Mouse (Mus musculus): Measurements from ENCODE around the gene Fxr2. TPM values are rescaled to one million over a fixed set of nuclear protein-coding genes. Genes with fewer than 3 reads are reported as not detected.

The Fxr2 gene
- polyA plus RNA-seq, 1 experiment: 9.7 TPM

GRCm38 (mm10) chr11:69684128-69684745 is 51.4 kb downstream of the Fxr2 start:
- TF ChIP-seq TAL1 (IDR thresholded peaks at IDR 0.05; ENCODE audit: low read length) (no peak), GATA1 (IDR thresholded peaks at IDR 0.05; ENCODE audit: low read length) (no peak)
- no peak overlapping the region for H3K4me3 ChIP-seq (replicated peaks)
- no peaks in the 10 kb centered on the region for H3K9me3 ChIP-seq (ENCODE audit: control insufficient read depth, low read length)
- peaks cover 40% of the 10 kb centered on the region for H3K4me1 ChIP-seq (ENCODE audit: control insufficient read depth)
- peaks cover 12% of the 10 kb centered on the region for H3K36me3 ChIP-seq (ENCODE audit: control insufficient read depth)
- H3K27me3 ChIP-seq (ENCODE audit: control insufficient read depth): peaks cover 7% of the 10 kb centered on the region

GRCm38 (mm10) chr11:69684936-69685335 is 52.1 kb downstream of the Fxr2 start:
- TF ChIP-seq GATA1 (IDR thresholded peaks at IDR 0.05; ENCODE audit: low read length) (no peak), TAL1 (IDR thresholded peaks at IDR 0.05; ENCODE audit: low read length) (no peak)
- Histone ChIP-seq H3K9me3 (ENCODE audit: control insufficient read depth, low read length) (no peaks in the 10 kb centered on the region), H3K36me3 (ENCODE audit: control insufficient read depth) (peaks cover 6% of the 10 kb centered on the region), H3K4me3 (replicated peaks) (no peak overlapping the region), H3K27me3 (ENCODE audit: control insufficient read depth) (peaks cover 7% of the 10 kb centered on the region), H3K4me1 (ENCODE audit: control insufficient read depth) (peaks cover 38% of the 10 kb centered on the region)

DNA sequence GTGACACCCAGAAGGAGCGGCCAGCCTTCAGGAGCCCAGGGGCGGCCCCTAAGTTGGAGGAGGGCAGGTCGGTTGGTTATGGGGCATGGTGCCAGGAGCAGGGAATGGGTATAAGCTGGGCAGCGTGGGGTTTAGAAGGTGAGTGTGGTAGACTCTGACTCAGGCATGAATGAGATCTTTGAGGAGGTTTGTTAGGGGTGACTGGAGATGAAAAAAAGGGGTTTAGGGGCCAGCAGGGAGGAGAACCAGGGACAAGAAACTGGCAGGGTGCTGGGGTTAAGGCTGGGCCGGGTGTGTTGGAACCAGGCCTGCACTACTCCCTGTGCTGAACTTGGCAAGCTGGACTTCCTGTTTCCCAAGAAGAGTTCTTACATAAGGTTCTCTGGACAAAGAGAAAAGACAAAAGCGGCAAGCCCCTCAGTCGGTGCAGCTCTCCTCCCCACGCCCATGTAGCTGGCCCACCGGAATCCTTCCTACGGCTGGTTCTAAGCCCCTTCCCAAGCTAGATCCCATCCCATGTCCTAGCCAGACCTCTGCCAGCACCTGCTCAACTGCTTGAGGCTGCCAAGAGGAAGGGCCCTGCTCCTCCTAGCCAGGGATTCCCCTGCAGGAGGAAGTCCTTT is 52.8 kb downstream of the Fxr2 start, which contains the start of gene Tnfsf13:
Tnfsf13 (minus strand) TSS at position 259 of the 623 bp plus-strand sequence.
- TF ChIP-seq GATA1 (IDR thresholded peaks at IDR 0.05; ENCODE audit: low read length) (no peak), TAL1 (IDR thresholded peaks at IDR 0.05; ENCODE audit: low read length) (no peak)
- peaks cover 7% of the 10 kb centered on the region for H3K27me3 ChIP-seq (ENCODE audit: control insufficient read depth)
- no peaks in the 10 kb centered on the region; the same call in 1 of the 2 replicates for H3K36me3 ChIP-seq (ENCODE audit: control insufficient read depth)
- peaks cover 34% of the 10 kb centered on the region for H3K4me1 ChIP-seq (ENCODE audit: control insufficient read depth)
- no peaks in the 10 kb centered on the region for H3K9me3 ChIP-seq (ENCODE audit: control insufficient read depth, low read length)
- H3K4me3 ChIP-seq (replicated peaks): no peak within 1 kb of the TSS

DNA sequence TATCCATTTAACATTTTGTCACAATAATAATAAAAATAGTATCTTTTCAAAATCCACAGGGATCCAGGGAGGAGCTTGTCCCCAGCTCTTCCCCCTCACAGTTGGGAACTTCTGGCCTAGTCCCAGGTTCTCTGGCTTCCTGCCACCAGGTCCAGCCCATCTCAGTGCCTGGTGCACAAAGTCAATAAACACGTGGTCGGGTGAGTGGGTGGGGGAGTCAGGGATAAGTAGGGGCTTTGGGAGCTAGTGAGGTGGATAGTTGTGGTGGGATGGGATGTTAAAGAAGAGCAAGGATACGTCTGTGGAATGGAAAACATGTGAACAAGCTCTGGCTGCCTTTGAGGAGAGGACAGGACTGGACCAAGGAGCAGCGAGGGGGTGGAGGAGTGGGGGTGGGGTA is 53.6 kb downstream of the Fxr2 start:
- peaks cover 27% of the 10 kb centered on the region for H3K4me1 ChIP-seq (ENCODE audit: control insufficient read depth)
- H3K27me3 ChIP-seq (ENCODE audit: control insufficient read depth): peaks cover 7% of the 10 kb centered on the region
- TF ChIP-seq GATA1 (IDR thresholded peaks at IDR 0.05; ENCODE audit: low read length): no peak
- H3K4me3 ChIP-seq (replicated peaks): no peak overlapping the region
- H3K9me3 ChIP-seq (ENCODE audit: control insufficient read depth, low read length): no peaks in the 10 kb centered on the region
- H3K36me3 ChIP-seq (ENCODE audit: control insufficient read depth): no peaks in the 10 kb centered on the region; the same call in 1 of the 2 replicates

- peaks cover 7% of the 10 kb centered on the region for H3K27me3 ChIP-seq (ENCODE audit: control insufficient read depth)
- no peak for TF ChIP-seq GATA1 (IDR thresholded peaks at IDR 0.05; ENCODE audit: low read length)
- no peak for TF ChIP-seq TAL1 (IDR thresholded peaks at IDR 0.05; ENCODE audit: low read length)
- peaks cover 23% of the 10 kb centered on the region for H3K4me1 ChIP-seq (ENCODE audit: control insufficient read depth)
- H3K4me3 ChIP-seq (replicated peaks): no peak overlapping the region
- no peaks in the 10 kb centered on the region; the same call in 1 of the 2 replicates for H3K36me3 ChIP-seq (ENCODE audit: control insufficient read depth)
- no peaks in the 10 kb centered on the region for H3K9me3 ChIP-seq (ENCODE audit: control insufficient read depth, low read length)
Measured at GRCm38 (mm10) chr11:69687061-69687460, 54.3 kb downstream of the Fxr2 start.

GRCm38 (mm10) chr11:69689891-69690290 is 57.1 kb downstream of the Fxr2 start:
- Histone ChIP-seq H3K36me3 (ENCODE audit: control insufficient read depth) (no peaks in the 10 kb centered on the region; the same call in 1 of the 2 replicates), H3K9me3 (ENCODE audit: control insufficient read depth, low read length) (no peaks in the 10 kb centered on the region), H3K27me3 (ENCODE audit: control insufficient read depth) (peaks cover 10% of the 10 kb centered on the region), H3K4me1 (ENCODE audit: control insufficient read depth) (peaks cover 19% of the 10 kb centered on the region), H3K4me3 (replicated peaks) (no peak overlapping the region)
- TF ChIP-seq GATA1 (IDR thresholded peaks at IDR 0.05; ENCODE audit: low read length) (no peak), TAL1 (IDR thresholded peaks at IDR 0.05; ENCODE audit: low read length) (no peak)

DNA sequence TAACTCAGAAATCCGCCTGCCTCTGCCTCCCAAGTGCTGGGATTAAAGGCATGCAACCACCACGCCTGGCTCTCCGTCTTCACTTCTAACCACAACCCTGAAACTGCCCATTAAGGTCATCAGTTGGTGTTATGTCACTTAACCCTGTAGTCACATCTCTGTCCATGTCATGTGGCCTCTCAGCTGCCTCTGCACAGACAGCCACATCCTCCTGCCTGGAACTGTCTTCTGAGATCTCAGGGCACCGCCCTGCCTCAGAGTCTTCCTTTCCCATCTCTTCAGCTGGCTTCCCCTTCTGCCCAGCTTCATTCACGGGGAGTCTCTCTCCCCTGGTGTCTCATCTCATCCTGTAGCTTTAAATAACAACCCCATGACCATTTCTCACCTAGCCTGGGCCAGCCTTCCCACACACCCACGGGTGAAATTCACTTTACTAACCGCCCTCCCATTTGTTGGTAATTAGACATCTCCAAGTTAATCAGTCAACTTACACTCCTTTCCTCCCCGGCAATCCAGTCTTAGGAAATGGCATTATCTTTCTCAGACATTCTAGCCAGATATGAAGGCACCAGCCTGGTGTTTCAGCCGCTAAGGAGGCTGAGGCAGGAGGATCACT is 59.5 kb downstream of the Fxr2 start:
- no peak for TF ChIP-seq TAL1 (IDR thresholded peaks at IDR 0.05; ENCODE audit: low read length)
- no peak for TF ChIP-seq GATA1 (IDR thresholded peaks at IDR 0.05; ENCODE audit: low read length)
- Histone ChIP-seq H3K4me3 (replicated peaks) (no peak overlapping the region), H3K27me3 (ENCODE audit: control insufficient read depth) (peaks cover 16% of the 10 kb centered on the region), H3K9me3 (ENCODE audit: control insufficient read depth, low read length) (no peaks in the 10 kb centered on the region), H3K4me1 (ENCODE audit: control insufficient read depth) (peaks cover 29% of the 10 kb centered on the region), H3K36me3 (ENCODE audit: control insufficient read depth) (no peaks in the 10 kb centered on the region; the same call in 1 of the 2 replicates)

- Histone ChIP-seq H3K27me3 (ENCODE audit: control insufficient read depth) (peaks cover 16% of the 10 kb centered on the region), H3K4me1 (ENCODE audit: control insufficient read depth) (peaks cover 29% of the 10 kb centered on the region), H3K9me3 (ENCODE audit: control insufficient read depth, low read length) (no peaks in the 10 kb centered on the region), H3K4me3 (replicated peaks) (no peak overlapping the region), H3K36me3 (ENCODE audit: control insufficient read depth) (no peaks in the 10 kb centered on the region; the same call in 1 of the 2 replicates)
- TF ChIP-seq TAL1 (IDR thresholded peaks at IDR 0.05; ENCODE audit: low read length): no peak
- no peak for TF ChIP-seq GATA1 (IDR thresholded peaks at IDR 0.05; ENCODE audit: low read length)
Measured at GRCm38 (mm10) chr11:69692863-69693262, 60.1 kb downstream of the Fxr2 start.

DNA sequence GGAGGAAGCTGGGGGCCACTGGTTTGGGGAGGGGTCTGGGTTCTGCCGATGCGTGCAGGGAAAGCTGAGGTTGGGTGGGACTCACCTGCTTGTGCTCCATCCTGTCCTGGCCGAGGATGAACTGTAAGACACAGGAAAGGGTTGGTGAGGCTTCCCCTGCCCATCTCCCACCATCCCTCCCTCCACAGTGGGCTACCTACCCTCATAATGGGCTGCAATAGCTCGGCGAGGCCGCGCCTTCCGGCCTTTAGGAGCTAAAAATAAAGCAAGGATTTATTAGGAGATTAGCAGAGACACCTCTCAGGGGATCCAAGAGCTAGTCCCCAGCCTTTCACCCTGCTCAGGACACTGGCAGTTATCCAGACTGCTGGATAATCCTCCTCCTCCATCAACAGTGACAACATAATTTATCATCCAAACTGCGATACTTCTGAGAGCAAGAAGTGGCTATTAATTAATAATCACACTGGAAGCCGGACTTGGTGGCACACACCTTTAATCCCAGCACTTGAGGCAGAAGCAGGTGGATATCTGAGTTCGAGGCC is 60.7 kb downstream of the Fxr2 start:
- peaks cover 29% of the 10 kb centered on the region for H3K4me1 ChIP-seq (ENCODE audit: control insufficient read depth)
- H3K9me3 ChIP-seq (ENCODE audit: control insufficient read depth, low read length): peaks cover under 1% of the 10 kb centered on the region; the same call in 1 of the 2 replicates
- H3K4me3 ChIP-seq (replicated peaks): no peak overlapping the region
- peaks cover 16% of the 10 kb centered on the region for H3K27me3 ChIP-seq (ENCODE audit: control insufficient read depth)
- H3K36me3 ChIP-seq (ENCODE audit: control insufficient read depth): no peaks in the 10 kb centered on the region; the same call in 1 of the 2 replicates
- no peak for TF ChIP-seq TAL1 (IDR thresholded peaks at IDR 0.05; ENCODE audit: low read length)
- TF ChIP-seq GATA1 (IDR thresholded peaks at IDR 0.05; ENCODE audit: low read length): no peak
